Mouse (Mus musculus) gastrocnemius, adult 18-20 months (tissue): ENCODE results near the gene Ctsh. TPM values are rescaled to one million over a fixed set of nuclear protein-coding genes. Genes with fewer than 3 reads are reported as not detected.
A peak's percentile ranks its signal among the peaks of the same experiment; 100 is the strongest.
"Not testable (repeated sequence)": the region's sequence is repeated elsewhere in the genome, so short reads cannot be mapped to it uniquely, and the experiment has no call there.

Experiments used
- DNase-seq: peaks from one replicate; pipeline ENCODE4 v3.0.0; 2021; ENCODE audit warnings: low spot score
- total RNA-seq, 2 experiments: library from RNA; stranded (reverse); gene quantifications; 2 replicates each; pipeline ENCODE4 v1.2.3; 2021

Ctsh gene
- total RNA-seq, 2 experiments from 2014 or later = 10.2 to 10.8 TPM

DNA sequence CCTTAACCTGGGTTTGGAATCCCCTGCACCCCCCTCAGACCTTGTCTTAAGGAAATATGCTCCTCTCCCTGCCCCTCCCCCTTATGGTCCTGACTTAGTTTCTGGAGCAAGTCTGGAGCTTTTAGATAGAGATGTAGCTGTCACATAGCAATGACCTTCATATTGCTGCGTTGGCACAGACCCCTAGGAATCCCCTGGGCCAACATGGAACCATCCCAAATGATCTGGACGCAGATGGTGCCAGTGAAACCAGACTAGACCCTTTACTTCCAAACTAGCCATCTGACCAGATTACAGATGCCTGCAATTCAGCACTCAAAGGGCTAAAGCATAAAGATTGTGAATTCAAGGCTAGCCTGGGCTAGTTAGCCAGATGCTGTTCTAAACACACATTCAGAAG is 2.8 kb downstream of the Ctsh start:
- DNase-seq = no peak

- no peak for DNase-seq
These were observed 6.0 kb downstream of the Ctsh start for GRCm38 (mm10) chr9:90059828-90060573.

GRCm38 (mm10) chr9:90060574-90060875 is 6.6 kb downstream of the Ctsh start:
- no peak for DNase-seq

GRCm38 (mm10) chr9:90060932-90061331 is 7.0 kb downstream of the Ctsh start:
- not testable (repeated sequence) for DNase-seq

GRCm38 (mm10) chr9:90067341-90067740 is 13.4 kb downstream of the Ctsh start:
- DNase-seq = no peak

DNA sequence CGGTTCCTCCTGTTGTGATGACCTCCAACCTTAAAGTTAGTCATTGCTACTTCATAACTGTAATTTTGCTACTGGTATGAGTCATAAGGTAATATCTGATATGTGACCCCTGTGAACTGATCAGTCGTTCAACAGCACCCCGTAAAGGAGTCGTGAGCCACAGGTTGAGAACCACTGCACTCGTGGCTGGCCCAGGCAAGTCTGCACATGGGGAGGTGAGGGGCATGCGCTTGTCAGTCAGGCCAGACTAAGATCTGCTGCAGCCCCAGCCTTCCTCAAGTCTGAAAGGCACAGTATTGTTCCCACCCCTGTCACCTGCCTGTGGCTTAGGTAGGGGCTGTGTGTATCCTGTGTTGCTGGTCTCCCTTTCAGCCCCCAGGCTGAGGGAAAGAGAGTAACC is 14.8 kb downstream of the Ctsh start:
- no peak for DNase-seq

- DNase-seq = no peak
These were observed 15.5 kb downstream of the Ctsh start for GRCm38 (mm10) chr9:90069485-90069884.

DNA sequence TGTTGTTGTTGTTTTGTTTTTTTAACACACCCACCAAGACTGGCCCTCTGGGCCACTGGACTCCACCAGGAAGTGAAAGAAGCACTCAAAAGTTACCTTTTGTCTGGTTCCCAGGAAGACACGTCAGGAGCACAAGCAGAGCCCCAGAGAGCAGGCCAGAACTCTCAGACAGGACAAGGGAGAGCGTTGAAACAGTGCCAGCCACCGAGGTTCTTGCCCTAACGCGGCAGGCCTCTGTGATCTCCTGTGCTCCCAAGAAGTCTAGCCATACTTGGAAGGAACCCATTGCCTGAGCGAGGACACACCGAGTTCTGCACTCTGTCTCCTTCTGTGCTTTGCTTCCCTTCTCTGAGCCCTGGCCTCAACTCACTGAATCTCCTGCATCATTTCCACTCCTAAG is 16.2 kb downstream of the Ctsh start:
- DNase-seq = no peak

GRCm38 (mm10) chr9:90075336-90075735 is 21.4 kb downstream of the Ctsh start:
- no peak for DNase-seq

- DNase-seq = no peak
These were observed 22.2 kb downstream of the Ctsh start for GRCm38 (mm10) chr9:90076131-90076530.

- DNase-seq = peak; percentile 57
These were observed 23.0 kb downstream of the Ctsh start for GRCm38 (mm10) chr9:90076849-90077461.

GRCm38 (mm10) chr9:90081961-90082360 is 28.0 kb downstream of the Ctsh start:
- DNase-seq = not testable (repeated sequence)

- no peak for DNase-seq
These were observed 29.0 kb downstream of the Ctsh start for GRCm38 (mm10) chr9:90082992-90083391.

DNA sequence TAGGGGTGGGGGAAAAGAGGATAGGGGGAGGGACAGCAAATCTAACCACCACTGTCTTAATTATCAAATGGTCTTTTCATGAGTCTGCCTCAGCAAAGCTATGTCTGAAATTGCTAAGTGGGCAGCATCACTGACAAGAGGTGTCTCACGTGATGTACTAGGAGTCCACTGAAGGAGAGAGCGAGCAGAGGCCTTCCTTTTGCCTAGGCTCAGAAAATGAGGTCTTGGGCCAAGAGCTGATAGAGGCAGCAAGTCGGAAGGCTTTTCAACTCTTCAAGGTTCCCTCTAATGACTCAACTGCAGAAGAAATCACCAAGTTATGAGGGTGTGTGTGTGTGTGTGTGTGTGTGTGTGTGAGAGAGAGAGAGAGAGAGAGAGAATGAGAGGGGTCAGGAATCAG is 30.2 kb downstream of the Ctsh start:
- DNase-seq = no peak

GRCm38 (mm10) chr9:90084766-90085468 is 31.0 kb downstream of the Ctsh start:
- DNase-seq = no peak

DNA sequence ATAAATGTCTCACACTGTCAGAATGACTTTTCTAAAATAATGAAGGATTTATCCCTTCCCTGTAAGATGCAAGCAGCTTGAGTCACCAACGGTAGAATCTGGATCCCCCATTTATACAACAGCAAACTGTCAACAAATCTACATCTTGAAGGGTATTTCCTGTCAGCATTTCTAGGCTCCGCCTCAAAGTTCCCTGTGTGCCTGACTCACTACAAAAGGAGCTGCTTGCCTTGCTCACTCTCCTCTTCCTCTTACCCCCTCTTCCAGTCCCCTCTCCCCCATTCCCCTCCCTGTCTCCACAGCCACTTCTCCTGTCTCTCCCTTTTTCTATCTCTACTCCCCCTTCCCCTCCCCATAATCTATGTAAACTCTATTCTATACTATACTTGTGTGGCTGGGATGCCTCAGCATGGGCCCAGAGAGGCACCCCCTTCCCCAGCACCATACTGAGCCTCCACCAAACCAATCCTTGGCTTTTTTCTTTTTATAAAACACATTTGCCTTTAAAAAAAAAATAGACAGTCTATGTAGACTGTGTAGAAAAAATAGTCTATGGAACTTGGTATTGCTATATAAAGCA is 34.0 kb downstream of the Ctsh start:
- no peak for DNase-seq

GRCm38 (mm10) chr9:90089339-90090104 is 35.6 kb downstream of the Ctsh start:
- DNase-seq = no peak

- DNase-seq = no peak
These were observed 45.0 kb downstream of the Ctsh start for GRCm38 (mm10) chr9:90098934-90099333.

DNA sequence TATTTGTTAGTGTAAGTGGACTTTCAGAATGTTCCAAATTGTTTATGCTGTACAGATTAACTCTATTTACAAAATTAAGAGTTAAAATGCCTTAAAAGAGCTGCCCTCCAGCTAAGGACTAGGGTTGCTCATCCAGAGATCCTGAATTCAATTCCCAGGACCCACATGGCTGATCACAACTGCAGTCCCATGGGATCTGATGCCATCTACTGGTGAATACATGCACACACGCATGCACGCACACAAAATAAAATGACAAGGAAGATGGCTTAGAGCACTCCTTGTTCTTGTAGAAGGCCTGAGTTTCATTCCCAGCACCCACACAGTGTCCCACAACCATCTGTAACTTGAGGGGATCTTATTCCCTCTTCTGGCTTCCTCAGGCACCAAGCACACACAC is 46.8 kb downstream of the Ctsh start:
- no peak for DNase-seq

GRCm38 (mm10) chr9:90105462-90105861 is 51.5 kb downstream of the Ctsh start:
- no peak for DNase-seq

GRCm38 (mm10) chr9:90106915-90107314 is 53.0 kb downstream of the Ctsh start:
- DNase-seq = no peak

DNA sequence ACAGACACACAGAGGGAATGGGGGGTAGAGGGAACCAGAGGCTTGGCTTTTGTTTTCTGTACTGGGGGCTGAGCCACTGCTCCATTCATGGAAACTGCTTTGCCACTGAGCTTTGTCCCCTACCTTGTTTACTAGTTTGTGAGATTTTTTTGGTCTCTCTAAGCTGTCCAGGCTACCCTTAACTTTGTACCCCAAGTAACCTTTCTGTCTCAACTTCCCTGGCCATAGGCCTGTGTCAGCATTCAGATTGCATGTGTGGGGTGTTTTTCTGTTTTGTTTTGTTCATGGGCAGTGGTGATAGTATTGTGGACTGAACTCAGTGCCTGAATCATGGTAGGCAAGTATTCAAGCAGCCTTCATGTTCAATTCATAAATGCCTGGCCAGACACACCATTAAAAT is 54.3 kb downstream of the Ctsh start:
- DNase-seq = no peak
